Mouse (Mus musculus) leukemia stem cell, adult 10-12 weeks (primary cell): ENCODE measurements around the gene Inf2. TPM values are rescaled to one million over a fixed set of nuclear protein-coding genes. Genes with fewer than 3 reads are reported as not detected.

ENCODE experiments used
- polyA plus RNA-seq: library from polyadenylated mRNA; stranded (reverse); fragments of >175 nt; gene quantifications from 2 replicates; pipeline ENCODE4 v1.2.3, GENCODE M21; 2012; ENCODE audit warnings: low replicate concordance

Inf2 gene
- 29.8 and 43.1 TPM in 2 replicates for polyA plus RNA-seq

DNA sequence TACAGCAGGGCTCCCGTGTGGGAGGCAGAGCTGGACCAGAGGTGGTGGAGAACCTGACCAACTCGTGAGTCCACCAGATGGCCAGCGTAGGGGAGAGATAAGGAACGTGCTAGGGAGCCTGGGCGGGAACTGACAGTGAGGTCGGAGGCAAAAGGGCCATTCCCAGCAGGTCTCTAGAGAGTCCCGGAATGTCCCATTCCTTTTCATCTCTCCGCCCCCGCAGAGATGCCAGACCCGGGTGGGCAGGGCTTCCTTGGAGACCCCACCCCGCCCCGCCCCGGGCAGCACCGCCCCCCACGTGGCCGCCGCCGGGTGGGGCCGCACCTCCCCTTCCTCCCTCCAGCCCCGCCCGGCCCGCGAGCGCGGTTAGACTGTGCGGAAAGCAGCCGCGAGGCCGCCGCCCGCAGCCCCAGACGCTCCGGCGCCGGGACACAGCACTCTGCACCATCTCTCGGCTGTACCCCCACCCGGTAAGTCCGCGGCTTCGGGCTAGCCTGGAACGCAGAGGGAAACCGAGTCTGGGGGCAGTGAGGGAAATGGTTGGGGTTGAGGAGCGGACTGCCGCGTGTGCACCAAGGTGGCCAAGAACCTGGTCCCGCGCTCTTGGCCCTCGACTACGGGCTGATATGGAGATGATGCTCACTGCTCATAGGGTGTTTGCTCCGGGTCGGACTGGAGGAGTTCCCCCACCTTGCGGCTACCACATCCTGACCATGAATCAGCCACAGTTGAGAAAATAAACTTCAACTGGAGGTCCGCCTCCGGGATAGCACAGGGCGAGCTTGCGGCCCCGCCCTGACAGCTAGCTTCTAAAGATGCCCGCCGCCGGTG, at the start of gene Inf2:
Gene Inf2, plus strand, starts transcription at position 359 of the 831 bp plus-strand sequence.

DNA sequence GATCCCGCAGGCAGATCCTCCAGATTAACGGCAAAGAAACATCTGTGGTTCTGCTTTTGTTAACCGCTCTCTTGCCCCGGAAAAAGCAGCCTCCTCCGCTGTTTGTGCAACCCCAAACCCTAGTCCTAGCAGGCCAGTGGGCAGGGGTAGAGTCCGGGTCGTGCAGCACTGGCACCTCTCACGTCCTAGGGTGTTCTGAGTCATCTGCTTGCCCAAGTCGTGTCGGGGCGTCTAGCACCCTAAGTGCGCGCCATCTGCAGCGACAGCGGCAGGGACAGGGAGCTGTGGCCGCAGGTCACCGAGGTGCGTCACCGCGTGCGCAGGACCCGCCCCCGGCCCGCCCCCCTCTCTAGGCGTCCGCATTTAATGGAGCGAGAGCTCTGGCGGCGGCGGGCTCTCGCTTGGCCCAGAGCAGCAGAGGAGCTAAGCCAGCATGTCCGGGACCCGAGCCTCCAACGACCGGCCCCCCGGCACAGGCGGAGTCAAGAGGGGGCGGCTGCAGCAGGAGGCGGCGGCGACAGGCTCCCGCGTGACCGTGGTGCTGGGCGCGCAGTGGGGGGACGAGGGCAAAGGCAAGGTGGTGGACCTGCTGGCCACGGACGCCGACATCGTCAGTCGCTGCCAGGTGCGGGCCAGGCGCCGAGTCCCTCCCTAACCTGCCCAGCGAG, 31.2 kb downstream of the Inf2 start, which contains the start of gene Adssl1:
Gene Adssl1, plus strand, starts transcription at position 360 of the 668 bp plus-strand sequence.

DNA sequence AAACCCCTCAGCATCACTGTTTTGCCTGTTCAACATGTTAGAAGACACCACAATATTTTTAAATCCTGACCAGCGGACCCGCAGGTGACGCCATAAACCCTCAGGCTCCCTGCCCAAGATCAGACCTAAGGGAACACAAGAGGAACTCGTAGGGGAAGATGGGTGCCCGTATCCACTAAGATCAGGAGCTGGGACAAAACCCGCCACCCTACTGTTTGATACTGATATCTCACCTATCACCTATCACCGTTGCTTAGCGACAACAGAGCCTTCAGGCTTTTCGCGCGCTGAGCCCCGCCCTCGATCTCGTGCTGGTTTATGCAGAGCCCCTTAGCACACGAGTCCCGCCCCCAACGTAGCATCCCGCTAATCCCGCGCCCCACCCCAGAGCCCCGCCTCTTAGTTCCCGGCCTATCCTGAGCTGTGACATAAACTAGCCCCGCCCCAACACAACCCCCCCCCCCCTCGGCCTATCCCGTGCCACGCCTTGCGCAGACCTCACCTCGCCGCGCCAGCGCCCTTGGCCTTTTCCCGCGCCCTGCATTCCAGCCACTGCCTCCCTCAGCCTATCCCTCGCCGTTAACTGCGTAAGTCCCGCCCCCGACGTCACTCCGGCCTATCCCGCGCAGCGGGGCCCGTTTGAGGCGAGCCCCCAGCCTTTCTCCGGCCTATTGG, 55.7 kb downstream of the Inf2 start, which contains the start of gene Siva1:
Gene Siva1, plus strand, starts transcription at position 500 of the 675 bp plus-strand sequence.

Other genes with a start within 250 kb of the Inf2 start
- gene A530016L24Rik, start 99.3 kb upstream of the Inf2 start, polyA plus RNA-seq, result not detected in 2 replicates
- not detected in 2 replicates for gene Tmem179, start 72.0 kb upstream of the Inf2 start, polyA plus RNA-seq
- 4.2 and 11.8 TPM in 2 replicates for gene Adssl1, start 31.3 kb downstream of the Inf2 start, polyA plus RNA-seq
- 34.5 and 74.5 TPM in 2 replicates for gene Siva1, start 55.9 kb downstream of the Inf2 start, polyA plus RNA-seq
- gene Akt1, start 86.1 kb downstream of the Inf2 start, polyA plus RNA-seq, result 346 and 443 TPM in 2 replicates
- gene Zbtb42, start 90.0 kb downstream of the Inf2 start, polyA plus RNA-seq, result 7.8 and 9.7 TPM in 2 replicates
- gene Cep170b, start 131.7 kb downstream of the Inf2 start, polyA plus RNA-seq, result 2.1 and 4.2 TPM in 2 replicates
- 37.1 and 44.0 TPM in 2 replicates for gene Pld4, start 171.9 kb downstream of the Inf2 start, polyA plus RNA-seq
- gene Ahnak2, start 213.9 kb downstream of the Inf2 start, polyA plus RNA-seq, result 0.32 and 0.47 TPM in 2 replicates
- 0.57 and 1.5 TPM in 2 replicates for gene Clba1, start 220.2 kb downstream of the Inf2 start, polyA plus RNA-seq
- gene Cdca4, start 240.6 kb downstream of the Inf2 start, polyA plus RNA-seq, result 11.9 and 32.7 TPM in 2 replicates